Mouse (Mus musculus) spleen, adult 2 months (tissue): ENCODE measurements around the gene Neurod2.
A peak's percentile ranks its signal among the peaks of the same experiment; 100 is the strongest.

Experiments
- CTCF ChIP-seq: fragments of 200-500 bp; IDR thresholded peaks from 2 replicates; pipeline ENCODE4 v1.5.1; 2011; ENCODE audit warnings: mild to moderate bottlenecking, inconsistent platforms; ENCODE audit not compliant: insufficient read depth, insufficient read length, insufficient replicate concordance; ENCODE audit errors: extremely low read depth
- POLR2A ChIP-seq: fragments of 200-500 bp; IDR thresholded peaks from 2 replicates; pipeline ENCODE4 v1.6.1; 2011; ENCODE audit warnings: low read depth, low read length, inconsistent platforms

DNA sequence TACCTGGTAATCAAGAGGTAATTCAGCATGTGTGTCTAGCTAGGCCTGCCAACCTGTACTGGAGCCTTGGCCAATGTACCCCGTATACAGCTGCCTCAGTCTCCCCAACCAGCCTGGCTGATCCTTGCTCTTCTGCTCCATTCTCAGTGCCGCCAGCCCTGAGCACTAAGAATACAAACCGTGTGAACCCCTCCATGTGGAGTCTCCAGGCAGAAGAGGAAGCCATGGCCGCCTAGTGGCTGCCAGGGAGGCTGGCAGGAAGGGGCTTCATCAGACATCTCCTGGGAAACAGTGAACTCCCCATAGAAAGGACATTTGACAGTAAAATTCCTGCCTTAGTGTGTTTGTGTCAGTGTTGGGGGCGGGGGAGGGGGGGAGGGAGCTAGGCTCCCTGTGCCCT is 33.2 kb downstream of the Neurod2 start:
- no peak for TF ChIP-seq POLR2A
- peak; percentile 27; the same call in 1 of the 2 replicates for TF ChIP-seq CTCF
